Mouse (Mus musculus) cerebral cortex, adult 2 months (tissue): ENCODE data around the gene Mcts2.

Source experiments
- WGBS: fragments of 180-500 bp; shearing (Covaris S2); methylation state at CpG from one replicate; pipeline ENCODE4 v1.1.7; 2018; 5-methylcytosine and 5-hydroxymethylcytosine counted together

The Mcts2 gene

DNA sequence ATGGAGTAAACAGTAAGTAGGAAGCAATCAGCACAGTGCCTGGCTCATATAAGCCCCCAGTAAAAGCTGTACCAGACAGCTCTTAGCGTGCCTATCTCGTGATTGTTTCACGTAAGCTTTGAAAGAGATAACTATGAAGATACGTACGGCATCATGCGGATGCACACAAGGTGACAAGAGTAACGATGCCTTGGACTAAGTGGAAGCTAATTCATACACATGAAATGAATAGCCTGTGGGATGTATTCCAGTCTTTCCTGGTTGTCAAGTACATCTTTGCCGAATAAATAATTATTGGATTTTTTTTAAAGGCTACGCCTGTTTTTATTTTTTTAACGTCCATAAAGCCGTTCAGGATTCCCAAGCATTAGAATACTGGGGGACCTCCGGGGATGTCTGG lies 436 bp upstream of the Mcts2 start:
- WGBS, result 50% methylated on average over 12 of the region's 12 CpGs

DNA sequence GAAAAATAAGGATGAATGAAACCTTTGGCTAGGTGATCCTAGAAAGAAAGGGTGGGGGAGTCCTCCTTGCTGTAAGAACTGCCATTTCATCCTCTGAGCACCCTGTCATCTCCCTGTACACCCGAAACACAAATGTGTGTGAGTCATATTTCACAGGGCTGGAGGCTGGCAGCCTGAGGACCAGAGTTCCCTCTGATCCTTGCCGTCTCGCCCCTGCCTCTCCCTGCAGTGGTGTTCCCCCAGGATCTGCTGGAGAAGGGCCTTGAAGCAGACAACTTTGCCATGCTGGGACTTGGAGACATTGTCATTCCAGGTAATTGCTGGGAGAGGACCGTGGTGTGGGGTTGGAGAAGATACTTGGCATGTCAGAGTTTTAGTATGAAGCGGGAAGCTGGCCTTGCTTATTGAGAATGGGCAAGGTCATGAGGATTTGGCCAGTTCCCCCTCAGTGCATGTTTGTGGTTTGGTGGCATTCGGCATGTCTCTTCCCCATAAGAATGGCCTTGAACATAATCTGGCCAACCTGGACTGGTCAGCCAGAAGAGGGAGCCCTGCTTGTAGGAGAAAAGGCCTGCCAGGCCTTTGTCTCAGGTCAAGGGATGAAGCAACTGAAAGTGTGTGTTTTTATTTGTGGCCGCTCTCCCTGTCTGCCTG lies 4.9 kb downstream of the Mcts2 start:
- 67% methylated on average over 7 of the region's 7 CpGs for WGBS

GRCm38 (mm10) chr2:152693233-152693632 lies 6.4 kb downstream of the Mcts2 start:
- 10% methylated on average over 9 of the region's 9 CpGs for WGBS

GRCm38 (mm10) chr2:152693735-152694134 lies 6.9 kb downstream of the Mcts2 start:
- 86% methylated on average over 13 of the region's 13 CpGs for WGBS

- WGBS, result 76% methylated on average over 7 of the region's 7 CpGs
Observed at GRCm38 (mm10) chr2:152694708-152695107, 7.9 kb downstream of the Mcts2 start.

GRCm38 (mm10) chr2:152696016-152696415 lies 9.2 kb downstream of the Mcts2 start:
- 68% methylated on average over 10 of the region's 10 CpGs for WGBS

GRCm38 (mm10) chr2:152696476-152697164 lies 9.8 kb downstream of the Mcts2 start:
- WGBS, result 39% methylated on average over 20 of the region's 20 CpGs

GRCm38 (mm10) chr2:152700138-152700537 lies 13.3 kb downstream of the Mcts2 start:
- WGBS, result 98% methylated on average over 10 of the region's 10 CpGs

- 83% methylated on average over 8 of the region's 8 CpGs for WGBS
Observed at GRCm38 (mm10) chr2:152700725-152701124, 13.9 kb downstream of the Mcts2 start.

DNA sequence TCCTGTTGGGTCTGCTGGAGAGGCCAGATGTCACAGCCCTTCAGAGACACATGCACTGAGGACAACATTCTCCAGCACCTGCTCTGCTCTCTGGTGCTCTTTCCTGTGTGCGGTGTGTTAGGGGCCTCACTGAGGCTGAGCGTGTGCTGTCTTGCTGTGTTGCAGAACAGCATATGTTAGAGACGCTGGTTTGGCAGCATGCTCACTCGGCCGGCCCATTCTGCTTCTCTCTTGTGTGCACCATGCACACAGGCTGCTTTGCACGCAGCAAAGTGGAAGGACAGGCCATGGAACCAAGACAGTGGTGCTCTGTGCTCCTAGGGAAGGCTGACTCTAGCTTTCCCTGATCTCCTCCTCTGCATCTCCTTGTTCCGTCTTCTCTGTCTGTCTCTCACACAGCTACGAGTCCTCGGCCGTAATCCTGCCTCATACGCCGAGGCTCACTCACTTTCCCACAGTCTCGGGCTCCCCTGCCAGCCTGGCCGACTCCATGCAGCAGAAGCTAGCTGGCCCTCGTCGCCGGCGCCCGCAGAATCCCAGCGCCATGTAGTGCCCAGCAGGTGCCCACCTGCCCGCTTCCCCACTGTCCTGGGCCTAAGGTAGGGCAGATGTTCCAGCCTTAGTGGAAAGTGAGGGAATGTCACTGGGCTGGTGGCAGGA lies 16.9 kb downstream of the Mcts2 start:
- 87% methylated on average over 21 of the region's 21 CpGs for WGBS

DNA sequence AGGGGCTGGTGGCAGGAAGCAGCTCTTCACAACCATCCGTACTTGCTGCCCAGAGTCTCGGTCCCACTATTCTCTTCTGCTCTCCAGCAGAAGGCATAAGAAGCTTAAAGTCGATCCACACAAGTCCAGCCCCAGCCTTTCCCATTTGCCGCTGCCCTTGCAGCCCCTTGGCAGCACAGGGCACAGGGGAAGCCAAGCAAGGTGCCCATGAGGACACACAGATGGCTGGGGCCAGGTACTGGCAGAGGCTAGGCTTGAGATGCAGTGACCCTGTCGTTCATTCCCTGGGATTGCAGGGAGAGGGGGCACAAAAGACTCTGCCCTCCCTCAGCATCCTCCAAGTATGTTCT lies 17.4 kb downstream of the Mcts2 start:
- 79% methylated on average over 5 of the region's 5 CpGs for WGBS

DNA sequence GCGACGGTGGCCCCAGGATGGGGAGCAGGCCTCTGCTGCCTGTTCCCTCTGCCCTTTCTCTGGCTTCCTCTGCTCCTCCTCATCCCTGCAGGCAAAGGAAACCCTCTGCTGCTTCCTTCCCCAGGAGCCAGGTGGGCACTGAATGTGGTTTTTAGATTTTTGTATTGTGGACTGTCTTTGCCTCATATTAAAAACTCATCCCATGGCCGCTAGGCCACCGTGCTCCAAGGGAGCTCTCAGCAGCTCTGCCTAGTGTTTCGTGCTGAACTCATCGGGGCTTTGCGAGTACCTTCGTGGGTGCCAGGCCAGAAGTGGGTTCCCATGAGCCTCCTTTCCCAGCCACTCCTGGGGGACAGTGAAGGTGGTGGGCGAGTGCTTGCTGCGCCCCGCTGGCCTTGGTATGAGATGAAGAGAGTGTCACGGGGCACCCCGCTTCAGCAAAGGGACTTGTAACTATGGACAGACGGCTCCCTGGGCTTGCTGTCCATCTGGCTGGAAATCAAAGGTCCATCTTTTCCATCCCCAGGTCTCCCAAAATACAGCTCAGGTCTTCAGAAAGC lies 18.1 kb downstream of the Mcts2 start:
- 92% methylated on average over 14 of the region's 14 CpGs for WGBS

DNA sequence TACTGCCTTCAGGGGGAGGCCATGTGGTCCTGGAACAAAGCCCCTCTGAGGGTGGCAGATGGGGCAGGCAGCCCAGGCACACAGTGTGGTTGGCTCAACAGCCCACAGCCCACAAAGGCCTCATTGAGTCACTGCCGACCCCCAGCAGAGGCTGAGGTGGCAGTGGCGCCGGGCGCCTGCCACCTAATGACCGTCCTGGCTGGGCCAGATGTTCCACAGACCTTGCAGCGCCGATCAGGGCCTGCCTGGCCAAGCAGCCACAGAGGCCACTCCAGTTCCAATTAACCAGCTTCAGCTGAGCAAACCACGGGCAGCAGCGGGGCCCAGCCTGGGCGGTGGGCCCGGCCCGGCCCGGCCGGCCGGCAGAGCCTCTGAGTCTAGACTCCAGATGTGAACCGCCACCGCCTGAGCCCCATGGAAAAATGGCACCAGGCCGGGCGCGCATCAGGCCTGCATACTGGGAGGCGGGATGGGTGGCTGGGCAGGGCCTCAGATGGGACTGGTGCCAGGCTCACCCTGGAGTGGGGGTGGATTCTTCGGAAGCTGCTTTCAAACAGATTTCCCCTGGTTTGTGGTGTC lies 19.2 kb downstream of the Mcts2 start:
- WGBS, result 39% methylated on average over 22 of the region's 22 CpGs

GRCm38 (mm10) chr2:152707186-152707585 lies 20.4 kb downstream of the Mcts2 start:
- WGBS, result 39% methylated on average over 7 of the region's 7 CpGs

- WGBS, result 18% methylated on average over 31 of the region's 31 CpGs
Observed at GRCm38 (mm10) chr2:152707627-152708026, 20.8 kb downstream of the Mcts2 start.

DNA sequence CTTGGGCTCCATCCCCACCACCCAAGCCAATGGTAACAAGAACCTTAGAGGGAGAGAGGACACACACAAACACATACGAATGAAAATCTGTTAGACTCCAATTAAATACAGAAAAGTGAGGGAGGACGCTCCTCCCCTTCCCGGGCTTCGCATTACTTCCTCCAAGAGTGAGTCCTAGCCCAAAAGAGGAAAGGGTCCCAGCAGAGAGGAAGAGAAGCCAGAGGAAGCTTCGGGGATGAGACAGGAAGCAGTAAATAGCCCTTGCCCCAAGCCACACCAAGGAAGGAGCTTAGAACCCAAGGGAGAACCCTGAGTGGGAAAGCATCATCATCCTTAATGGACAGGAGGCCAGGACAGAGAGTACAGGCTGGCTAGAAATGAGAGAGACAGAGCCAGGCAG lies 22.2 kb downstream of the Mcts2 start:
- 83% methylated on average over 5 of the region's 5 CpGs for WGBS

DNA sequence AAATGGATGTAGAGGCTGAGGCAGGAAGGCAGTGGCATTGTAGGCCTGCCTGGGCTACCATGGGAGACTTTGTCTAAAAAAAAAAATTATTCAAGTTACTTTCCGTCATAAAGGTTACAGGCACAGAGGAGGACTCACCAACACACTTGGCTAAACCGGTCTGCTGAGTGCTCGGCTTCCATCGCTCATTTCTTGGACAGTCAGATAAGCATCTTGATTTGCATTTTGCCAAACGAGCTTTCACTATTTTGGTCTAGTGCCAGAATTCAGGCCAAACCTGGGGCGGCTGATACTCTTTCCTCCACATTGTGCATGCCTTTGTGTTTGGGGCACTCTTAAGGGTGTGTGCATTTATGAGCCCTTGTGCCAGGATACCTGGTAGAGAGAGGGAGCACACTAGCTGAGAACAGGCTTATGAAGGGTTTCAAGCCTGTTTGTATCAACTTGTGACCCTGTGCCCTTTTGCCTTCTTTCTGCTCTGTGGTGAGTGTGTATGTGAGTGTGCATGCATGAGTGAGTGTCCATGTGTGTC lies 29.5 kb downstream of the Mcts2 start:
- 67% methylated on average over 6 of the region's 6 CpGs for WGBS

DNA sequence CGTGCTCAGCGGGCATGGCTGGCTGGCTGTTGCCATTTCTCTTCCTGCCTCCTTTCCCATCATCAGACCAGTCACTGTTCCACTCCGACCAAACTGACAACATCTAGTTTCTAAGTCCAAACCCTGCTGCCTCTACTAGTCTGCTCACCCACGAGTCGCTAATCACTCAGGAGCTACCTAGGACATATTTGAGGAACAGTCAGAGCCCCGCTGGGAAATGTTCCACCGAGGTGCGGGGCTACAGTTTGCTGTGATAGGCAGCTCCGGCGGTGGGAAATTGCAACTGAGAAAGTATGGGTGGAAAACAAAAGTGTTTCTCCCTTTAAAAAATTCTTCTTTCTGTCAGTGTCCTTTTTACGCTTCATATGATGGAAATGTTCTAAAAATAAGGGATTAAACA lies 30.8 kb downstream of the Mcts2 start:
- 64% methylated on average over 11 of the region's 11 CpGs for WGBS

GRCm38 (mm10) chr2:152718076-152718475 lies 31.2 kb downstream of the Mcts2 start:
- WGBS, result 53% methylated on average over 6 of the region's 6 CpGs

DNA sequence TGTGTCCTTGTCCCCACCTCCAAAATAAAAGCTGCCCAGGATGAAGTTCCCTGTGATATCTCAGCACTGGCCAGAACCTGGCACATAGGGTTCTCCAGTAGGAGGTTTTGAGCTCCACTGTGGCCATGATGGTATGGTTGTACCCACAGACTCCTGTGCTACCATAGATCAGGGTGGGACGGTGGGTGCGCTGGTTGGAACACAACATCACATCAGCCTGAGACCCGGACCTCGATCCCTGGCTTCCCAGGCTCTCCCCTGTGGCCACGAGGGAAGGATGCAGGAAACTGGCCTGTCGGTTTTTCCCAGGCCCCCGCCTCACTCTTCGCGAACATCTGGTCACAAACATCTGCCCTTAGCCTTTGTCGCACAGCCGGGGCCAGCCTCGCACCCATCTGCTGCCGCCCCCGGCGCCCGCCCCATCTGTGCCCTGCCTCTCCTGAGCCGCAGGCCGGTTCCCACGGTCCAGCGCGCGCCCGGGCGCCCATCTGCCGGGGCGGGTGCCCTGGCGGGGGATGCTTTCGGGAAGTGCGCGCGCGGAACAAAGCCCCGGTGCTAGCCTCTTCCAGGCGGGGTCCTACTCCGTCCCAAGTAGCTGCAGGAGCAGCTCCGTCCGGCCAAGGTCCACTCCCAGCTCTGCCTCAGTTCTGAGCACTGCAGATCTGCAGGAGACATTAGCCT lies 37.0 kb downstream of the Mcts2 start:
- 12% methylated on average over 37 of the region's 37 CpGs for WGBS

DNA sequence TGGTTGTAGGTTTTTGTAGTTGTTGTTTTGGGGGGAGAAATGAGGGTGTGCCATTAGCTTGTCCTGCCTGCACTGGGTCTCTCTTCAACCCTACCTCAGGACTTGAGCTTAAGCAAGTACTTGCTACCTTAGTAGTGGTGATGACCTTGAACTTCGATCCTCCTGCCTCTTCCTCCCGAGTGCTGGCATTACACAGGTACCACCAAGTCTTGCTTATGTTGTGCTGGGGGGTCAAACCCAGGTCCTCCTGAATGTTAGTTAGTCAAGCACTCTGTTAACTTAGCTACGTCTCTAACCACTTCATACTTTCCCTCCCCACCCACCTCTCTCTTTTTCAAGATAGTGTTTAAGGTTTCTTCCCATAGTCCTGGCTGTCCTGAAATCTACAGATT lies 37.5 kb downstream of the Mcts2 start:
- WGBS, result 65% methylated on average over 3 of the region's 3 CpGs
